Mouse (Mus musculus): ENCODE measurements at regions not wholly inside any gene's neighbourhood (a gene's known extent, or its start where the extent isn't known, plus 50 kb on each side); places are given as distances from the start of the nearest gene placed in this dataset.

DNA sequence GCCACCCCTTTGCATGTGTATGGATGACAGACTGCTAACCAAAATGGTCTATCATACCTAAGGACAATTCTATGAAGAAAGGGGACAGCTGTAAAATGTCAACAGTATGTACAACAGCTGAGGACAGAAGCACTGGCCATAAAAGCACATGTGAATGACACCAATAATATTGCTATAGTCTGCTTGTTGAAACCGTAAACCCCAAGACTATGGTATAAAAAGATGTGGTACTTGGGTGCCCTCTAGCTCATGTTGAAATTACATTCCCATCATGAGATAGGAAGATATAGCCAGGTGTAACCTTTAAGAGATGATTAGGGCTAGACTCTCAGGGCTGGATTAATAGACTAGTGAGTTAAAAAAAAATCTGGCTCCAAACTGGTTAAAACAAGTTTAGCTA lies 361.6 kb upstream of the Sptlc3 start:
- no peak for DNase-seq

- no peak for DNase-seq
Measured at GRCm38 (mm10) chr2:139147004-139147403, 346.7 kb upstream of the Sptlc3 start.

DNA sequence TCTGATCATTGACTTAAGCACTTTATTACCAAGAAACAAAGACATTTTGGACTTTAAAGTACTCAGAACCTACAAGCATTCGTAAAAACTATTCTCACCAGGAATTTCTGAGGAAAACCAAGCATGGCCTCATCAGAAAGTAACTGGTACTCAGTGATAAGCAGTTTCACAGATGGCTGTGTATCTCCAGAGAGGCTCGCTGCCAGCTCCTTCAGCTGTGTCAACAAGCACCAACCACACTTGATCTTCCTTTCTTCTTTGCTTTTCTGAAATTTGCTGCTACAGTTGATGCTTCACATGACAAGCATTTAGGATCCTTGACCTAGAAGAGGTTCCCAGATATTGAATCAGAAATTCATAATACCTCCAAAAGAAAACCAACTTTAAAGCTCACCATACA lies 314.1 kb upstream of the Sptlc3 start:
- no peak for DNase-seq

DNA sequence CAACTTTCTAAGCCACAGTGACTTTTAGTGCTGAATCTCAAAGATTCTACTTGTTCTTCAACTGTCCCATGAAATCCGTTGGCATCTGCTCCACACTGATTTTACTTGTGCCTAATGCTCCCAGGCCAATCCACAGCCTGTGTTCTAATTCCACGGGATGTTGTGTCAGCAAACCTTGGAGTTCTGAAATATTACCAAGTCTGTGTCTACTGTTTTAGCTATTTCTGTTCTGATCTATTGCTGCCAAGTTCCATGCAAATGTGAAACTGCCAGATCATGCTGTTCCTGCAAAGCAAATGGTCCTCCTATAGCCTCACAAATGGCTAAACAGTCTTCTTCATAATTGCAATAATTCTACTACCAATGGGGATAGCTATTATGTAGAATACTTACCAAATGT lies 295.4 kb upstream of the Sptlc3 start:
- DNase-seq = no peak

DNA sequence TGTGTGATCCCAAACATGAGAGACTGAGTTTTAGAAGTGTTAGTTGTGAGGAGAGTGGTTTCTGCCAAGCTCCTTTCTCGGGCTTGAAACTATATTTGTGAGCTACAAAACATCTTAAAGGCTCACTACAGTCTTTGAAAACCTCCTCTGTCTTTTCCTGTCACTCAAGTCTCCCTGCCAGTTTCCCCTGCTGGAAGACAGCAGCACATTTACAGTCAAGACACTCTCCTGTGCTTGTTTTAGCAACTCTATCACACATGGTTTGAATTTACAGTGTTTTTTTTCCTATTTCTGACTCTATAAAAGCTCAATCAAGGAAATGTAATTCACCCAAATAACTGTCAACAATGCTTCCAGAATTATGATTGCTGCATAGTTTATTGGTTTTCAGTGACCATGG lies 286.1 kb upstream of the Sptlc3 start:
- DNase-seq = no peak

DNA sequence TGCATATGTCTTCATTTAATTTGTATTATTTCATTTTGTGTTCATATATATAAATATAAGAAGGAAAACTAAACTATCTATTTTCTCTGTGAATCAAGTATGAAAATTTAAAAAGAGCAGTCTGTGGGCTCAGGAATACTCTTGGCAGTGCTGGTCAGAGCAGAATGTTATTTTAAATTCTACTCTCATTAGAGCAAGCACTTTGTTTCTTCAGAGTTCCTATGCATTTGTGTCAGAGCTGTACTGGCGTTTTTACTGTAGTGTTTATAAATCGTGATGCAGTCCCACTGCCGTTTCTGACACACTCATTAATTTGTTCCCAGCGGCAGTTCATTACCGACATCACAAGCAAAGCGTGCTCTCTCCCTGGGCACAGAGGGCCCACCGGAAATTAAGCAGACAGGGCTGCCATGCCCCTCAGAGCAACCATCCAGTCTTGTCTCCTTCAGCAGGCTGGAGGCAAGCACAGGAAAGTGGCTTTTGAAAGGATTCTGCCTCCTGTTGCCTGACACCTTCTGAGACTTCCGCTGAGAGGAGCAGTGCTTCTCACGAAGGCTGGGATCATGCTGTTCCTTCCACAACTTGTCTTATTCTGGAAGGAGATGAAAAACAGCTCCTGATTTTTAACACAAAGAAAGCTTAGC lies 272.8 kb upstream of the Sptlc3 start:
- DNase-seq = no peak

DNA sequence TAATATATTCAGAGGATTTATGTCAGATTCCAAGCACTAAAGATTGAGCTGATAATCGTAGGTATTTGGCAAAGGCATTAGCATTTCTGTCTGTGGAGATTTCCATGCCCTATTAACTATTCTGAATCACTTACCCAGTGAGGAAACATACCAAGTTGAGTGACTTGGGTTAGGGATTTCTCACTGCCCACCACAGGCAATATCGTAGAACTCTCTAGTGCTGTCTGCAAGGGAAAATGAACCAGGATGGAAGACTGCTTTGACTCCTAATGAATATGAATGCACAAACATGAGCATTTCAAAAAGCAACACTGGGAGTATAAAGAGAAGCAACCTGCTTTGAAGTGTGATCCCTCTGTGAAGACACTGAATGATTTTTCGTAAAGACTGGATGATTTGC lies 263.3 kb upstream of the Sptlc3 start:
- no peak for DNase-seq

DNA sequence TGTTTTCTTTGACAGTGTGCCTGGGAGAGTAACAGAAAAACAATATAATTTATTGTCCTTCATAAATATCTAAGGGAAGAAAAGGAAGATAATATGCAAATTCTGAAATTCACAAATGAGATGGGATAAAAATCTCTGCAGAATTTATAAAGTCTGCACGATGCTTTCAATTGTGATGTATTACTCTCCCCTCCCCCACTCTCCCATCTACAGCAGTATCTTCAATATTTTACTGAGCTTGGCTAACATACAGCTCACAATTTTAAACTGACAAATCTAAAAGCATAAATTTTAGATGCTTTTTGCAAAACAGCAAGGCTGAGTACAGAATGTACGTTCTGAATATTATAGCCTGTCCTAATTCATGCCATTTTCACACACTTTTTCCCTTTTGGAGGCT lies 243.6 kb upstream of the Sptlc3 start:
- DNase-seq = no peak

DNA sequence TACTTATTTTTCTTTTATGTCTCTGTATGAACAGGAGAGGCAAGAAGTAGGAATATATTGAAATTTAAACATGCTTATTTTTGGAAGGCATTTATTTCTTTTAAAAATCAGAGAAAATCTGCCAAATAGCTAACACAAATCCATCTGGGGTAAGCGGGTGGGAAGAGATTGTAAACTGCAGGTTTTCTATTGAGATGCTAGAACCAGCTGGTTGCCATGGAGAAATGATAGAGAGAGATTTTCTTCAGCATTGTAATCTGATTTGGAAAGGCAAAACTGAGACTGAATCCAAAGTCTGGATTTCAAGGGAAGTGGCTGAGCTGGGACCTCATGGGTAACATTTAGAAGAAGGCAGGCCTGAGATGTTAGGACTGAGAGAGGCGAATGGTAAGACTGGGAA lies 226.6 kb upstream of the Sptlc3 start:
- no peak for DNase-seq

- DNase-seq = no peak
Measured at GRCm38 (mm10) chr2:139276581-139276980, 217.1 kb upstream of the Sptlc3 start.

DNA sequence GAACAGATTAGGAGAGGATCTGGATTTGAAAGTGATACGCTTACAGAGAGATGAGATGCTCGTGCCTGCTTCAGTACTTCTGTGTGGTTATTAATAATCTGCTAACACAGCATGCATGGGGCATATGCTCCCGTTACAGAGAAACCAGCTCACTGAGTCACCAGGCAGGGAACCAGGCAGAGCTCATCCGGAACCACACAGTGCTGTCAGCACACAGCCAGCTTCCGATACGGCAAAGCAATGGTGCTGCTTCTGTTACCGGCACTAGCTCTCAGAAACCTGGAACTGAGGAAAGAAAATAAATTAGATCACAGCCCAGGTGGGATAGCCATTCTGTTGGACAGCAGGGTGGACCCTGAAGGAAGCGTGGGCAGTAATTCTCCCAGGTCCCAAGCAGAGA lies 216.1 kb upstream of the Sptlc3 start:
- peak; percentile 1 for DNase-seq

- DNase-seq = no peak
Measured at GRCm38 (mm10) chr2:139281056-139281455, 212.7 kb upstream of the Sptlc3 start.

GRCm38 (mm10) chr2:139284315-139284714 lies 209.4 kb upstream of the Sptlc3 start:
- DNase-seq = no peak

- no peak for DNase-seq
Measured at GRCm38 (mm10) chr2:139286446-139286845, 207.3 kb upstream of the Sptlc3 start.

DNA sequence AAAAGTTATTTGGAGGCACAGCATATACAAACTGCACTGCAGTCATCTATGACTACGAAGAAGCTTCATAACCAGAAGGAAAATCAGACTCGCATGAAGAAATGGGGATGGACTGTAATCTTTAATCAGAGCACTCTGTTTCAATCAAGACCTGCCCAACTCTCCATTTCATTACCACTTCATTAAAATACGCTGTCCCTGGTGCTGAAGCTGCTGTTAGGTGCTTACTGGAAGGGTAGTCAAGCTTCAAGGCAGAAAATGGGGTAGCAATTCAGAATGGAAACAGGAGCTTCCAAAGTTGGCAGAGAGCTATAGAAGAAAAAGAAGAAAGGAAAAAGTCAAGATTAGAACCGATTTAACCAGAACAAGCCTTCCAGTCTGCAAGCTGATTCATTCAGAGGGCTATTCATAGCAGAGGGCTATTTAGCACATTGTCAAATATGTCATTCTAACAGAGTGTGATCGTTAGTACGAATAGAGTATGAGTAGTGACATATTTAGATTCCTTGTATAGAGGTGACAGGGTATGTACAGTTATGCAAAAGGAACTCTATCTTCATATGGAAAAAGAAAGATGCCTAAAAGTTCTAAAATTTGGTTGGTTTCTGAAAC lies 195.1 kb upstream of the Sptlc3 start:
- DNase-seq = no peak

- no peak for DNase-seq
Measured at GRCm38 (mm10) chr2:139311401-139311812, 182.3 kb upstream of the Sptlc3 start.

GRCm38 (mm10) chr2:139312053-139312452 lies 181.7 kb upstream of the Sptlc3 start:
- no peak for DNase-seq

GRCm38 (mm10) chr2:139322509-139322908 lies 171.2 kb upstream of the Sptlc3 start:
- DNase-seq = no peak

- no peak for DNase-seq
Measured at GRCm38 (mm10) chr2:139325501-139325900, 168.2 kb upstream of the Sptlc3 start.

DNA sequence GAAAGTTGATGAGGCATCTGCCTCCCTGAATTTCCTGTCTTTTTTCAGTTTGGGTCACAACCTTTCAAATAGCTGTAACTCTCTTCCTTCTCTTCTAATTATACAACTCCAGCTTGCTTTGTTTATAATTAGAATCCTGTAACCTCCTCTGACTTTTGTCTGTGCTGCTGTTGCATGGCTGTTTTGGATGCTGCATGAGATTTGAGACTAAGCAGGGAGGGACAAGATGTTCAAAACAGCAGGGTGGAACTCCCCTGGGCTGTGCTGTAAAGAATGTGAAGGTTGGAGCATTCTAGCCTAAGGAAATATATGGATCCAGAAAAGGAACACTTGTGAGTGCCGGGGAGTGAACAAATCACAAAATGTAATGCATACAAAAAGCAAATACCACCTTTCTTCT lies 159.0 kb upstream of the Sptlc3 start:
- DNase-seq = no peak

- DNase-seq = no peak
Measured at GRCm38 (mm10) chr2:139338240-139338639, 155.5 kb upstream of the Sptlc3 start.

DNA sequence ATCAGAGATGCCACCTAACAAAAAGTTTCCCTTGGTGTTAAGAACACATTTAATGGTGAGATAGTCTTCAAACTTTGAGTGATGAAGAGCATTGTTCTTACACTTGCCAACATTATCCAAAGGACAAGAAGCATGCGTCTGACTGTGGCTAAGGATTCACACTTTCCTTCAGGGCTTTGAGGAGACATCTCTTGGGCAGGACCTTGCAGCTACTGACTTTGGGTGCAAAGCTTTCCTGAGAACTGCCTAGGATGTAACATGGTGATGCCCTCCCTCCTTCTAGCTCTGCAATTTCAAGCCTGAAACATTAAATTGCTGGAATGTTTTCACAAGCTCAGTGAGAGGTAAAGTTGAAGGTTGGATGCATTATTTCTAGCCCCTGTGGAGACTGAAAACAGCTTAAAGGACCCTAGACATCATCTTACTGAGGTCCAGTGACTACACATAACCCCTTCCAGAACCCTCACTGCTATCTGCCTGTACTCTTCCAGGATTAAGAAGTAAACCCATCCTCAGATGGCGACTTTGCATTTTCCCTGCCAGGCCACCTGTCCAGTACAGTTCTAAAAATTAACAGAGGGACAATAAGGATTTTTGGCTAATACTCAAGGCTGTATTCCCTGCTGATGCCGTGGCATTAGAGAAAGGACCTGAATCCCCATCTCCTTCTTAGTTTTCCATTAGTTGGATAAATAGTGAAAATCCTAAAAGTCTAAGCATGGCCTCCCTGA lies 137.3 kb upstream of the Sptlc3 start:
- no peak for DNase-seq

GRCm38 (mm10) chr2:139362245-139362847 lies 131.4 kb upstream of the Sptlc3 start:
- DNase-seq = no peak

All from adrenal gland, postnatal 25 days (tissue).